Mouse (Mus musculus): ENCODE data around the gene Pla2r1. TPM values are rescaled to one million over a fixed set of nuclear protein-coding genes. Genes with fewer than 3 reads are reported as not detected.

Pla2r1 gene
- not detected in 2 replicates for polyA plus RNA-seq (2012)

DNA sequence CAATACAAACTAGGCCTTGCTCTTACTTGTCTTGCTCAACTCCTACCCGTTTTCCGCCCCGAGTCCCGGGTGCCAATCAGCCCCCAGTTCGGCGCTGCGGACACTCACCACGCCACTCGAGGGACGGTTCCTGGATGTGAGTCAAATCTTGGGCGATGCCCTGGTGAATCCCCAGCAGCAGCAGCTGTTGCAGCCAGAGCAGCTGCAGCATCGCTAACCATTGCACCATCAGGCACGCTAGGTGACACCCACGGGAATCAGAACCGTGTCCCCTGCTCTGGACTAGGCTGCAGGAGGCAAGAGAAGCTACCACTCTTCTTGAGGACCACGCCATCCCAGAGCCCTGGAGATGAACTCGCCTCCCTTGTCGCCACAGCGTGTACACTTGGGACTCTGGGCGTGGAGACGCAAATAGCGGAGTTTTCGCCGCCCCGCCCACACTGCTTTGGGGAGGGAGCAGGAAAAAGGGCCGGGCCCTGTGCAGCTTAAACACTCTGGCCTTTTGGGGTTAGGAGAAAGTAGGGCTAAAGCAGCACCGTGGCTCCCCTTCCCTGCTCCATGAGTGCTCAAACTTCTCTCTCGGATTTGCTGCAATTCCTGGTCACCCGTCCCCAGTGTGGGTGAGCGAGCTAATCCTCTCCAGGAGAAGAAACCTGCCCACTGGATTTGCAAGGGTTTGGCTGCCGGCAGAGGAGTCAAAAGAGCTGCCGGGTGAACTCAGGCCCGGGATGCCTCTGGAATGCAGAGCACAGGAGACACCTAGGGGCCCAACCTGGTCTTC is at the start of gene Pla2r1:
Pla2r1 (minus strand) TSS at position 407 of the 781 bp plus-strand sequence.
- no peak for TF ChIP-seq GATA1 (IDR thresholded peaks at IDR 0.05; ENCODE audit: low read length)

DNA sequence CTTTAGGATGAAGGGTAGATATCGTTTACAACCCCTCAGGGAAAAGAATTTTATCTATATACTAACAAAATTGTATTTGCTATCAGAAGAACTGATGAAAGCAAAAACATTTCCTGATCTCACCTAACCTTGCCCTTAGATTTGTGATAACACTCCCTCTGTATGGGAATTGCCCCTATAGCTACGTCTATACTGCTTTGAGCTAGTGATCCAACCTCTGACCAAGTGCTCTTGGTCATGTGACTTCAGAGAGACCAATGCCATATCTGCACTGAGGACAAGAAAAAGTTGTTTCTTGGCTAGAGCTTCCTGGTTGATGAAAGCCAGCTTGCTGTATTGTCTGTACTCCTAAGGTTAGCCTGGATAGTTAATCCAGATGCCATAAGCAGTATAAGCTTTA is 48.2 kb upstream of the Pla2r1 start:
- TF ChIP-seq GATA1 (IDR thresholded peaks at IDR 0.05; ENCODE audit: low read length), result no peak

DNA sequence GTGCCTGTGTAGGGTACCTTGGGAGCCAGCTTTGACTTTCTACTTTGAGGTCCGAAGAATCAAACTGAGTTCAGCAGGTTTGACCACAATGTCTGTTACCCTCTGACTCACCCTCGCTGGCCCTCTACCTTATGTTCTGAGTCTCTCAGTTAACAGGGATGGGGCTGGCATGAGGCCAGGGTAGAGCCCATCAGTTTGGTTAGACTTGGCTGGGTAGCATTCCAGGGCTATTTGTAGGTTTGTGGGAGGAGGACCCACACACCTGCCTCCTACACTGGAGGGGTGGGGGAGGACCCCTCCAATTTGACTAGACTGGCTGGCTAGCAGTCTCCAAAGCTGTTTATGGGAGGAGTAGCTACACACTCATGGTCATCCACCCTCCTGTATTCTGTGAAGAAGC is 47.8 kb upstream of the Pla2r1 start:
- TF ChIP-seq GATA1 (IDR thresholded peaks at IDR 0.05; ENCODE audit: low read length), result no peak

DNA sequence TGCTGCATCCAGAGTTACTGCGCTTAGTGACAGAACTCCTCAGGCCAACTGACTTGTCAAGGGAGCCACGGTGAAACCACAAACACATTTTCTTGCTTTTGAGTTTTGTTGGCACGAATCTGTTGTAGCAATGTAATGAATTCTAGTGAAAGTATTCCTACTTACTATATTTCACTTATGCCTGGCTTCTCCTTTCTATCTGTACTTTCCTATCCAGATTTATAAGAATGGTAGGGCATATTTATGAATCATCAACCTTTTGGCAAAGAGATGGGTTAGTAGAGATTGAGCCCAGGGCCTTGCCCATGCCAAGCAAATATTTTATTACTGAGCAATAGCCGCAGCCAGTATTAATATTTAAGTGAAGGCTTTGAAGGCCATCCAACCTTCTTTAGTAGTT is 30.3 kb upstream of the Pla2r1 start:
- TF ChIP-seq GATA1 (IDR thresholded peaks at IDR 0.05; ENCODE audit: low read length), result no peak

- no peak for TF ChIP-seq GATA1 (IDR thresholded peaks at IDR 0.05; ENCODE audit: low read length)
These were observed 1.5 kb upstream of the Pla2r1 start for GRCm38 (mm10) chr2:60554561-60554960.

GRCm38 (mm10) chr2:60552177-60552901 is 769 bp downstream of the Pla2r1 start:
- no peak for TF ChIP-seq GATA1 (IDR thresholded peaks at IDR 0.05; ENCODE audit: low read length)

DNA sequence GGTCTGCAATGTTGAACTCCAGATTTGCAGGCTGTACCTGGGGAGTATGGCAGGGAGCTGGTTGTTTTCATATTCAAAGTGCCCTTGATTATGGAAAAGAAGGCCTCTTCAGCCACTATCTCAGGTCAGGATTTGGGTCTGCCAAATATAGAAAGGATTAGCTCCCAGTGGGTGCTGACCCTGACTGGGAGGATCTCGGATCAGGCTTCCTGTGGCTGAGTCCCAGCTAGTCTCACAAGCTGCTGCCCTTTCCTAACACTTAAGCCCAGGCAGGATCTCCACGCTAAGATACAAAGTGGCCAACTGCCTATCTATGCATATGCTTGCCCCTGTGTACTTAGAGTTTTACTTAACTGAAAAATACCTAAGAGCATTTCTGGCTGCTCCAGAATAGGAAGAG is 1.4 kb downstream of the Pla2r1 start:
- no peak for TF ChIP-seq GATA1 (IDR thresholded peaks at IDR 0.05; ENCODE audit: low read length)

DNA sequence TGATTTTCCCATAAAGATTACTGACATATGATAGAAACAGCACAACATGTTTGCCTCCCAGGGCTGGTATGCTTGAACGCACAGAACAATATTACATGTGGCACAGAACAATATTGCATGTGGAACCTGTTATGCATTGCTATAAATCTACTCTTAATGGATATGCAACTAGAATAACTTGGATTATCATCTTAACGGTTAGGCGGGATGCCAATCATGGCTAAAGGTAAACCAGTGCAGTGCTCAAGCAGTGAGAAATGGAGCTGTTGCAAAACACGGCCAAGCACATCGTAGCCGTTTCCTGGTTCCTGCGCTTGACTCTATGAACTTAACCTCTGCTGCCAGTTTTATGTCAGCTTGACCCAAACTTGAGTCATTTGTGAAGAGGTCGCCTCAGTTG is 2.6 kb downstream of the Pla2r1 start:
- no peak for TF ChIP-seq GATA1 (IDR thresholded peaks at IDR 0.05; ENCODE audit: low read length)

- TF ChIP-seq GATA1 (IDR thresholded peaks at IDR 0.05; ENCODE audit: low read length), result no peak
These were observed 3.3 kb downstream of the Pla2r1 start for GRCm38 (mm10) chr2:60549851-60550250.

DNA sequence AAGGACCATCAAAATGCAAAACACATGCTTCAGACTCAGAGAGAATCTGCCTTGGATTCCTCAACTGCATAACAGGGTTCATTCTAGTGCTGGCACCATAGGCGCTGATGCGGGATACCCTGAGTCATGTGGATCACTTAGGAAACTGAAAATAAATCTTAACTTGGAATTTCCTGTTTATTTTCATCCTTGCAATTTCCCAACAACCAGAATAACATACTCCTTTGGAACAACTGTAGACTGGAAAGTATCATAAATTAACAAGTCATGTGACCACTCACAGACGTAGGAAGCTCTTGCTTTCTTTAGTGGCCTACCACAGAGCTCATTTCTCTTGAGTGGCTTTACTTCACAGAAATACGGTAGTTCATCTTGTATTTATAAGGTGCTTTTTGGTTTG is 7.0 kb downstream of the Pla2r1 start:
- no peak for TF ChIP-seq GATA1 (IDR thresholded peaks at IDR 0.05; ENCODE audit: low read length)

DNA sequence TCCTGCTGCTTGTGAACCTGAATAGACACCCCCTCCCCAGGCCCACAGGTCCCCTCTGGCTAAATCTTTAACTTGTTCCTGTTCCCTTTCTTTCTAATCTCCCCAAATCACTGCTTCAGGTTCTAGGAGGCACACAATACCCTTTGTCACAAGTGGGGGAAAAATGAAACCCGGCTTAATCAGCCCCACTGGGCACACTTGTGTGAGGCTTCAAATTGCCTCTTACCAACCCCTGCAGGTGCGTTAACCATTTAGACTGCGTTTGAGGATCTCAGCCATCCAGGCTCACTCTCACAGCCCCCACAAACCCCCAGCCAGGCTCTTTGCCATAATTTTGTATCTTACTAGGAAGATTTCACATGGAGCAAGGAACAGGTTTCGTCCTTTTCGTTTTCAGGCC is 9.1 kb downstream of the Pla2r1 start:
- no peak for TF ChIP-seq GATA1 (IDR thresholded peaks at IDR 0.05; ENCODE audit: low read length)

DNA sequence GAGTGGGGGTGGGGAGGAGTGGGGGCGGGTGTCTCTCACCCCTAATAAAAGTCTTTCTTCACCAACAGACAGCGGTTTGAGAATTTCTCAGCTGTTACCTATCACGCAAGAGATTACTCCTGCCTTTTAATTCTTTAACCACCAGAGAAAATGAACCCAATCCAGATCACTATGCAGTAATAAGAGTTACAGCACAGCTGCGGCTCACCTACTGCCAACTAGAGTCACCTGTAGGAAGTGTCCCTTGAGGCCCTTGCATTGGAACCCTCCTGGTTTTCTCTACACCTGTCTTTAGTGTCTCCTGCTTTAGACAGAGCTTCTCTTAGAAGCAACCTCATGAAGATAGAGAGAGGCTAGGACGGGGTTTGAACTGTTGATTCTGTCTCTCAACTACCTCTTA is 11.4 kb downstream of the Pla2r1 start:
- TF ChIP-seq GATA1 (IDR thresholded peaks at IDR 0.05; ENCODE audit: low read length), result no peak

GRCm38 (mm10) chr2:60540346-60540745 is 12.8 kb downstream of the Pla2r1 start:
- TF ChIP-seq GATA1 (IDR thresholded peaks at IDR 0.05; ENCODE audit: low read length), result no peak

DNA sequence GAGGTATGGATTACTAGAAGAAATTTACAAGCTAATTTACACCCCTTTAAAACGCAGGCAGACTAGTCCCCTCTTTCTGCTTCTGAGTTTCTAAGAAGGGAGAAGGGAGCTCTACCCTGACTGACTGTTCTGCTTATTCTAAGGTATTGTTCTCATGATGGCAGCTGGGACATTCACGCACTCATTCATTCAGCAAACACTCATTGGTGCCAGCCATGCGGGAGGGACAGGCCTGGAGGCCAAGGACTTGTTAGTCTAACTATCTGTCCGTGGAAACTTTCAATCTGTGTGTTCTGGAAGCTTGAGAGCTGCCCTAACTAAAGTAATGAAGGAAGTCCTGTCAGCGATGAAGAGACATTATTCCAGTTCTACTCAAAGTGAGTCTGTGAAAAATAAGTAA is 14.4 kb downstream of the Pla2r1 start:
- TF ChIP-seq GATA1 (IDR thresholded peaks at IDR 0.05; ENCODE audit: low read length), result no peak

DNA sequence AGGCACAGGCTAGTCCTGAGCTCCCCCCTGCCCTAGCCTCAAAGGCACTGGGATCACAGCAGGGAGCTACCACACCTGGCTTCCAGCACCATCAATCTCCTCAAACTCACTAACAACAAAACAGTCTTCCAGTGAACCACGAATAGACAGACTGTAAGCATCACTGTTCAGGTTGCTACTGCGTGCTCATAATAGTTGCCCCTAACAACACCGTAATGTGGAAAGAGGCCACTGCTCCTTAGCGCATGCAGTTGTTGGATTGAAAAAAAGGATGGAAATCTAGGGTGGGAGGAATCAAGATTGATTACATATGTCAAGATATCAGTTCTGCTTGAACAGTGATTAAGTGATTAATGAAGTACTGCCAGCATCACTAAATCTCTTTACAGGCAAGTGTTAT is 14.8 kb downstream of the Pla2r1 start:
- TF ChIP-seq GATA1 (IDR thresholded peaks at IDR 0.05; ENCODE audit: low read length), result peak; percentile 10

GRCm38 (mm10) chr2:60534755-60535154 is 18.4 kb downstream of the Pla2r1 start:
- TF ChIP-seq GATA1 (IDR thresholded peaks at IDR 0.05; ENCODE audit: low read length), result no peak

GRCm38 (mm10) chr2:60533026-60533425 is 20.1 kb downstream of the Pla2r1 start:
- TF ChIP-seq GATA1 (IDR thresholded peaks at IDR 0.05; ENCODE audit: low read length), result no peak
